Mouse (Mus musculus): Measurements from ENCODE around the gene Rnaset2b. TPM values are rescaled to one million over a fixed set of nuclear protein-coding genes. Genes with fewer than 3 reads are reported as not detected.

The Rnaset2b gene
- polyA plus RNA-seq (2017; shearing (Covaris generic)): 692 TPM

DNA sequence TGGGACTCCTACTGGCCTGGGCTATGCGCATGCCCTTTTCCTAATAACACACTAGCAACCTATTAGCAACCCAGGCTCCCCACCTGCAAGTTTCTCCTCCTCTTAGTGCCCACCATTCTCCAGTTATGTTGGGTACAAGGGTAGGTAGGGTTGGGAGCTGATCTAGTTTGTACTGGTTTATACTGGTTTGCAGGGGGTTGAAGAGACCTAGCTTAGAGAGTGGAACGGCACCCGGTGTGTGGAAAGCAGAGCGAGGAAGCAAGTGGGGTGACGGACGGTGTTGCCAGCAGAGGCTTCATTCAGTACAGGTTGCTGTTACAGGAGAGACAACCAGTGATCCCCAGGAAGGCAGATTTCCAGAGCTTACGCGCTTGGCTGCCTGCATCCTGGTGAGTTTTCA is at the start of gene Rnaset2b:
Rnaset2b (plus strand) TSS at position 301 of the 400 bp plus-strand sequence.

DNA sequence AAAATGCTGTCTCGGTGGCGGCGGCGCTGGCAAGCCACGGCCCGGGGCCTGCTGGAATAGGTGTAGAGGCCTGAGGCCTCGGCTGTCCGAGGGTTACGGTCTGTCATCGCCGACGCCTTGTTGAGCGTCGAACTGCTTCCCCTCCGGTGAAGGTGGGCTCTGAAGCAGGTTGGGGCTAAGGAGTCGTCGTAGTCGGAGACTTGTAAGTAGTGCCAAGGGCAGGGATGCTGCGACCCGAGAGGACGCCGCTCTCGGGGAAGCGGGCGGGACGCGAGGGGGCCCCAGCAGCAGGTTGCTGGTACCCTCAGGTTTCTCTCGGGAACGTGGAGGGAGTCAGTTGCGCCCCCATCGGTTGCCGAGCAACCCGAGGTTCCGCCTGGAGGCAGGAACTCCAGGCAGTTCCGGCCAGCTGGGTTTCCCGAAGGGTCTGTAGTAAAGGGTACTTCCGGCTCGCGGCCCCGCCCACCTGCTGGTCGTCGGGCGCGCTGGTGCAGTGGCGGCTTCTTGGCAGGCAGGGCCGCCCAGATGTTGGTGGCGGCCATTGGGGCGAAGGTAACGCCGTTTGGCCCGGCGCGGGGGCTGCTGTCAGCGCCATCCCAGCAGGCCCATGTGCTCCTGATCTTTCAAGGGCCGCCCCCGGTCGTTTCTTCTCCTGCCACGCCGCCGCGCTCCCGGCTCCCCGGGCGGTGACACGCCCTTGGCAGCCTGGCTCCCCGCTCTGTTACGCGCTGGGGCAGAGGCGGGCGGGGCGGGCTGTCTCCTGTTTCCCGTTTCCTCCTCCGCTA is 22.3 kb upstream of the Rnaset2b start, which contains the start of gene Rsph3b:
Rsph3b (minus strand) TSS at position 699 of the 785 bp plus-strand sequence.

DNA sequence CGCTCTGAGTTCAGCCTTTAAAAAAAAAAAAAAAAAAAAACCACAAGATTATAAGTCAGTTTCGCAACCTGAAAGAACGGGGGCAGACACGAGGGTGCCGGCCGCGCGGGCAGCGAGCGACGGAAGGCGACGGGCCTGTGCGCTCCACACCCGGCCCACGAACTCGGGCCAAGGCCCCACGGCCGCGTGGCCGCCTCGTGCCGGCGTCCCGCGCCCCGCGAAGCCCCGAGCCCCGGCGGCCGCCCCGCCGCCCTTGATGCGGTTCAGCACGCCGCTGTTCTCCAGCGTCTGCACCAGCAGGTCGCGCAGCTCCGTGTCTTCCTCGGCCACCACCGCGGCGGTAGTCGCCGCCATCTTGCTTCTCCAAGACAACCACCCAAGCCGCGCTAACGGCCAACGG is 9.7 kb upstream of the Rnaset2b start, which contains the start of gene Tagap1:
Tagap1 (minus strand) TSS at position 381 of the 400 bp plus-strand sequence.

DNA sequence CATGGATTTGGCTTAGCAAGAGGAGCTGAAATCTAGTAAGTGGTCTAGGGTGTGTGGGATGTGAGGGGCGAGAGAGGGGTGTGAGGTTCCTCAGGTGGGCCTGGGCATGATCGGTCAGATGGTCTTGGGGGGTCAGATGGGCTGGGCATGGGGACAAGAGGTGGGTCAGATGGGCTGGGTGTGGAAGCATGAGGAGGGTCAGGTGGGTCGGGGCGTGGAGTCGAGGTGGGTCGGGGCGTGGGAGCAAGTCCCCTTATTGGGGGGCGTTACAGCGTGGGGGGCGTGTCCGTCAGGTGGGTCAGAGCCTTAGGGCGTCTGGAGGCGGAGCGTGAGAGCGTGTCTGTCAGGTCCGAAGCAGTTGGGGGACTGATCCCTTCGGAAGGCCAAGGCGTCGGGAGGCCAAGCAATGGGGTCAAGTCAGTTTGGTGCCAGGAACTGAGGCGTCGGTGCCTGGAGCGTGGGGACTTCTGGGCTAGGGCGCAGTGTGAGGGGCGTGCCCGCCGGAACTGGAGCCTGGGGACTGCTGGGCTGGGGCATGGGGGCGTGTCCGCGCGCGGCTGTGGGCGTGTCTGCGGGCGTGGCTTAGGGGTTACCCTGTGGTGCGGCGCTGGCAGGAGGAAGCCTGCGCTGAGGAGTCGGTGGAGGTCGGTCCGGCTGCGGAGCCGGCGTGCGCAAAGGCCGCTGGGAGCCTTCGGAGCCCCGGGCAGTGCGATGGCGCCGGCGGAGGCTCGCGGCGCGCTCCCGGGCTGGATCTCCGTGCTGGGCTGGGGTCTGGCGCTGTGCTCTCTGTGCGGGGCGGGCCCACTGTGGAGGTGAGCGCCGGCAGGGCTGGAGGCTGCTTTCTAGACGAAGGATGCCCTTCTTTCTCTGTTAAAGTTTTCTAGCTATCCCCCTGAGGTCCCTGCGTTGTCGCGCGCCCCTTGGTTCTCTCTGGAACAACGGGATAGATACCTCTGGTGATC is 8.1 kb downstream of the Rnaset2b start, which contains the start of gene Gm49721:
Gm49721 (plus strand) TSS at position 618 of the 962 bp plus-strand sequence.

DNA sequence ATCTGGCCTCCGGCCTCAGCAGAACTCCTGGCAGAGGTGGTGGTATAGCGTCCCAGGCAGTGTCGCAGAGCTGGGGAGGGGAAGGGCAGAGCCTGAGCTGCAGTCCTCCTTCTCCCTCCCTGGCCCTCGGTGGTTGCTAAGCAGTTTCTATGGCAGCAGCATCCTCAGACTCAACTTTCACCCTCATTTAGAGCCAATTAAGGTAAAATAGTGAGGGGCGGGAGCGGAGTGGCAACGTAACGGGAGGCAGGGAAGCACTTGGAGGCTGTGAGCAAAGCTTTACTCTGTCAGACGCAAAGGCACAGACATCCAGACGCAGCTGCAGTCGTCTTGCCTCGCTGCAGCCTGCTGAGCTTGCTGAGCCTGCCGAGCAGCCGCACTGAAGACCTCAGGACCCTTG is 54.8 kb downstream of the Rnaset2b start, which contains the start of gene Gm1604a:
Gm1604a (plus strand) TSS at position 312 of the 400 bp plus-strand sequence.

Other genes starting within 250 kb of the Rnaset2b start
- 568 TPM for gene Ezr, start 187.8 kb upstream of the Rnaset2b start, polyA plus RNA-seq (2017; shearing (Covaris generic))
- gene Rsph3b, start 22.0 kb upstream of the Rnaset2b start, polyA plus RNA-seq (2017; shearing (Covaris generic)): 17.8 TPM
- 31.4 TPM for gene Tagap1, start 9.5 kb upstream of the Rnaset2b start, polyA plus RNA-seq (2017; shearing (Covaris generic))
- gene Gm49721, start 8.3 kb downstream of the Rnaset2b start, polyA plus RNA-seq (2017; shearing (Covaris generic)): 0.39 TPM
- gene Gm1604a, start 54.9 kb downstream of the Rnaset2b start, polyA plus RNA-seq (2017; shearing (Covaris generic)): not detected
- 1.6 TPM for gene Rps6ka2, start 199.5 kb downstream of the Rnaset2b start, polyA plus RNA-seq (2017; shearing (Covaris generic))

Data from effector memory CD4-positive, alpha-beta T cell, adult 5 months (primary cell).